Mouse (Mus musculus) midbrain, embryonic 15.5 days (tissue): ENCODE data around the gene Glyr1. TPM values are rescaled to one million over a fixed set of nuclear protein-coding genes. Genes with fewer than 3 reads are reported as not detected.

Experiments
- ATAC-seq: fragments of 200-750 bp; cut with Nextera tagmentation; replicated peaks from 2 replicates; pipeline ENCODE4 v1.8.0; 2017; ENCODE audit warnings: moderate TSS enrichment
- H3K27ac ChIP-seq: fragments of 300-500 bp; sonication (generic); 2 replicates; pipeline ENCODE4 v1.5.1; 2015; ENCODE audit warnings: mild to moderate bottlenecking, inconsistent platforms
- H3K27me3 ChIP-seq: fragments of 300-500 bp; sonication (generic); replicated peaks from 2 replicates; pipeline ENCODE4 v1.6.1; 2015; ENCODE audit warnings: inconsistent platforms
- H3K36me3 ChIP-seq: fragments of 300-500 bp; sonication (generic); replicated peaks from 2 replicates; pipeline ENCODE4 v1.6.1; 2015; ENCODE audit warnings: inconsistent platforms
- H3K4me1 ChIP-seq: fragments of 300-500 bp; sonication (generic); 2 replicates; pipeline ENCODE4 v1.6.1; 2015; ENCODE audit warnings: inconsistent platforms
- H3K4me2 ChIP-seq: fragments of 300-500 bp; sonication (generic); 2 replicates; pipeline ENCODE4 v1.6.1; 2015; ENCODE audit warnings: inconsistent platforms, mild to moderate bottlenecking, moderate library complexity
- H3K4me3 ChIP-seq: fragments of 300-500 bp; sonication (generic); 2 replicates; pipeline ENCODE4 v1.5.1; 2015; ENCODE audit warnings: mild to moderate bottlenecking, inconsistent platforms
- H3K9ac ChIP-seq: fragments of 300-500 bp; sonication (generic); 2 replicates; pipeline ENCODE4 v1.6.1; 2015; ENCODE audit warnings: mild to moderate bottlenecking, inconsistent platforms
- H3K9me3 ChIP-seq: fragments of 300-500 bp; sonication (generic); 2 replicates; pipeline ENCODE4 v1.6.1; 2016; ENCODE audit warnings: inconsistent platforms
- WGBS: fragments of 180-500 bp; shearing (Covaris S2); methylation state at CpG from one replicate; pipeline ENCODE4 v1.1.7; 2015; ENCODE audit warnings: mixed read lengths; 5-methylcytosine and 5-hydroxymethylcytosine counted together
- polyA plus RNA-seq: library from polyadenylated mRNA; unstranded; fragments of >200 nt; fragmentation: Nextera tagmentation; extraction: Ambion mirVana; gene quantifications from 2 replicates; pipeline ENCODE4 v1.2.1, GENCODE M21; 2015

The Glyr1 gene
- polyA plus RNA-seq, 1 experiment from 2014 or later: 207 TPM

- Histone ChIP-seq H3K4me3 (no peak overlapping the region), H3K27ac (no peak overlapping the region), H3K36me3 (0 out of 2 replicates have a peak, but pooled peaks cover 3% of the 10 kb centered on the region), H3K4me1 (peaks cover 6% of the 10 kb centered on the region), H3K4me2 (no peak overlapping the region), H3K9ac (no peak overlapping the region), H3K27me3 (no peaks in the 10 kb centered on the region), H3K9me3 (no peaks in the 10 kb centered on the region)
- no peak for ATAC-seq
- WGBS: 88% methylated on average over 5 of the region's 5 CpGs
Observed at GRCm38 (mm10) chr16:4969055-4969843, 80.4 kb downstream of the Glyr1 start.

GRCm38 (mm10) chr16:4968426-4968825, 81.2 kb downstream of the Glyr1 start:
- Histone ChIP-seq H3K4me1 (peaks cover 7% of the 10 kb centered on the region), H3K9ac (no peak overlapping the region), H3K4me2 (no peak overlapping the region), H3K27me3 (no peaks in the 10 kb centered on the region), H3K4me3 (no peak overlapping the region), H3K36me3 (0 out of 2 replicates have a peak, but pooled peaks cover 3% of the 10 kb centered on the region), H3K9me3 (no peaks in the 10 kb centered on the region), H3K27ac (no peak overlapping the region)
- ATAC-seq: no peak
- WGBS: 74% methylated on average over 3 of the region's 3 CpGs

GRCm38 (mm10) chr16:4965392-4966129, 84.1 kb downstream of the Glyr1 start:
- H3K27ac ChIP-seq: 0 out of 2 replicates have a peak overlapping the region, but pooled peaks have one; percentile 91
- H3K27me3 ChIP-seq: no peaks in the 10 kb centered on the region
- H3K4me2 ChIP-seq: peak overlapping the region; percentile 87
- WGBS: 90% methylated on average over 8 of the region's 8 CpGs
- peaks cover 26% of the 10 kb centered on the region for H3K4me1 ChIP-seq
- H3K9ac ChIP-seq: 0 out of 2 replicates have a peak overlapping the region, but pooled peaks have one; percentile 6
- no peaks in the 10 kb centered on the region for H3K36me3 ChIP-seq
- H3K9me3 ChIP-seq: no peaks in the 10 kb centered on the region
- peak overlapping the region; percentile 94; the same call in 1 of the 2 replicates for H3K4me3 ChIP-seq
- no peak for ATAC-seq

GRCm38 (mm10) chr16:4964731-4965391, 84.8 kb downstream of the Glyr1 start:
- peak overlapping the region; percentile 91 for H3K27ac ChIP-seq
- H3K9me3 ChIP-seq: no peaks in the 10 kb centered on the region
- H3K4me1 ChIP-seq: peaks cover 26% of the 10 kb centered on the region
- no peaks in the 10 kb centered on the region for H3K36me3 ChIP-seq
- peak overlapping the region; percentile 93 for H3K9ac ChIP-seq
- WGBS: 20% methylated on average over 13 of the region's 13 CpGs
- no peaks in the 10 kb centered on the region for H3K27me3 ChIP-seq
- peak; percentile 31 for ATAC-seq
- peak overlapping the region; percentile 87 for H3K4me2 ChIP-seq
- H3K4me3 ChIP-seq: peak overlapping the region; percentile 94

Other genes starting within 250 kb of the Glyr1 start
- gene 4930562C15Rik, start 214.4 kb downstream of the Glyr1 start, polyA plus RNA-seq: 0.19 and 0.52 TPM in 2 replicates
- gene Ubald1, start 169.5 kb downstream of the Glyr1 start, polyA plus RNA-seq: 58.2 and 58.7 TPM in 2 replicates
- 124 and 131 TPM in 2 replicates for gene Mgrn1, start 163.6 kb downstream of the Glyr1 start, polyA plus RNA-seq
- gene Nudt16l1, start 111.1 kb downstream of the Glyr1 start, polyA plus RNA-seq: 123 and 132 TPM in 2 replicates
- gene Anks3, start 85.7 kb downstream of the Glyr1 start, polyA plus RNA-seq: 80.0 and 86.3 TPM in 2 replicates
- gene Sept12, start 52.0 kb downstream of the Glyr1 start, polyA plus RNA-seq: not detected in 2 replicates
- gene Smim22, start 42.6 kb downstream of the Glyr1 start, polyA plus RNA-seq: 1.6 and 2.0 TPM in 2 replicates
- 157 TPM in 2 replicates for gene Rogdi, start 36.3 kb downstream of the Glyr1 start, polyA plus RNA-seq
- 15.1 and 16.0 TPM in 2 replicates for gene Ubn1, start 194 bp upstream of the Glyr1 start, polyA plus RNA-seq
- 0.09 and 0.39 TPM in 2 replicates for gene Ppl, start 82.6 kb upstream of the Glyr1 start, polyA plus RNA-seq
- 0.60 and 0.83 TPM in 2 replicates for gene Sec14l5, start 97.2 kb upstream of the Glyr1 start, polyA plus RNA-seq
- gene Nagpa, start 154.1 kb upstream of the Glyr1 start, polyA plus RNA-seq: 11.4 and 14.3 TPM in 2 replicates
- gene AU021092, start 172.4 kb upstream of the Glyr1 start, polyA plus RNA-seq: 14.8 and 15.9 TPM in 2 replicates
- 44.5 and 44.8 TPM in 2 replicates for gene Alg1, start 183.8 kb upstream of the Glyr1 start, polyA plus RNA-seq
- gene Eef2kmt, start 206.1 kb upstream of the Glyr1 start, polyA plus RNA-seq: 6.9 and 7.7 TPM in 2 replicates